Mouse (Mus musculus) midbrain, embryonic 13.5 days (tissue): ENCODE data around the gene Fchsd2. TPM values are rescaled to one million over a fixed set of nuclear protein-coding genes. Genes with fewer than 3 reads are reported as not detected.
A peak's percentile ranks its signal among the peaks of the same experiment; 100 is the strongest.

Source experiments
- ATAC-seq: fragments of 200-750 bp; cut with Nextera tagmentation; 2 replicates; pipeline ENCODE4 v1.8.0; 2017; ENCODE audit warnings: mild to moderate bottlenecking, moderate TSS enrichment, moderate library complexity
- H3K27ac ChIP-seq: fragments of 300-500 bp; sonication (generic); 2 replicates; pipeline ENCODE4 v1.5.1; 2015; ENCODE audit warnings: inconsistent platforms, mild to moderate bottlenecking, moderate library complexity
- H3K27me3 ChIP-seq: fragments of 300-500 bp; sonication (generic); 2 replicates; pipeline ENCODE4 v1.6.1; 2015; ENCODE audit warnings: mild to moderate bottlenecking, inconsistent platforms
- H3K36me3 ChIP-seq: fragments of 300-500 bp; sonication (generic); 2 replicates; pipeline ENCODE4 v1.6.1; 2015; ENCODE audit warnings: mild to moderate bottlenecking, inconsistent platforms
- H3K4me1 ChIP-seq: fragments of 300-500 bp; sonication (generic); replicated peaks from 2 replicates; pipeline ENCODE4 v1.6.1; 2015; ENCODE audit warnings: inconsistent platforms
- H3K4me2 ChIP-seq: fragments of 300-500 bp; sonication (generic); replicated peaks from 2 replicates; pipeline ENCODE4 v1.6.1; 2015; ENCODE audit warnings: moderate library complexity, mild to moderate bottlenecking, inconsistent platforms
- H3K4me3 ChIP-seq: fragments of 300-500 bp; sonication (generic); replicated peaks from 2 replicates; pipeline ENCODE4 v1.5.1; 2015; ENCODE audit warnings: mild to moderate bottlenecking, inconsistent platforms
- H3K9ac ChIP-seq: fragments of 300-500 bp; sonication (generic); replicated peaks from 2 replicates; pipeline ENCODE4 v1.6.1; 2015; ENCODE audit warnings: mild to moderate bottlenecking, inconsistent platforms
- H3K9me3 ChIP-seq: fragments of 300-500 bp; sonication (generic); 2 replicates; pipeline ENCODE4 v1.6.1; 2016; ENCODE audit warnings: mild to moderate bottlenecking, inconsistent platforms
- WGBS: fragments of 180-500 bp; shearing (Covaris S2); methylation state at CpG from one replicate; pipeline ENCODE4 v1.1.7; 2015; 5-methylcytosine and 5-hydroxymethylcytosine counted together
- polyA plus RNA-seq: library from polyadenylated mRNA; unstranded; fragments of >200 nt; fragmentation: Nextera tagmentation; extraction: Ambion mirVana; gene quantifications from 2 replicates; pipeline ENCODE4 v1.2.1, GENCODE M21; 2015

The Fchsd2 gene
- polyA plus RNA-seq, 1 experiment from 2014 or later = 37.5 TPM

DNA sequence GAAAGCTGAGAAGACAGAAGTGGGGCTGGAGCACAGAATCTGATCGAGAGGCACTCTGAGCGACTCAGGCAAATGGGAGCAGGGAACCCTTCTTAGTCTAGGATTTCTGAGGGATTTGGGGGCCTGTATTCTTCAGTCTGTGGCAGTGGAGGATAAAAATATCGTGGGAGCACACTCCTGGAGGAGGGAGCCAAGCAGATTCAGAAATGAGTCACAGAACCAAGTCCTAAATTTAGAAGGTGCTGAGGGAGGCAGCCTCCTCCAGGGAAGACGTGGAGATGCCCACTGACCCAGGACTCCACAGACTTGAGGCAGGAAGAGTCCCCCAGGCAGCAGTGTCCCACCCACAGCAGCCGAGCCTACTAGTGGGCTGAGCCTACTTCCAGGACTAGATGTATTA, 221.7 kb downstream of the Fchsd2 start:
- H3K27ac ChIP-seq = no peak overlapping the region
- H3K4me1 ChIP-seq = peaks cover 3% of the 10 kb centered on the region; the same call in 1 of the 2 replicates
- no peak for ATAC-seq
- H3K9ac ChIP-seq = no peak overlapping the region
- no peak overlapping the region for H3K4me2 ChIP-seq
- 67% methylated on average over 5 of the region's 5 CpGs for WGBS
- peaks cover 13% of the 10 kb centered on the region for H3K27me3 ChIP-seq
- no peaks in the 10 kb centered on the region for H3K36me3 ChIP-seq
- H3K4me3 ChIP-seq = no peak overlapping the region
- no peaks in the 10 kb centered on the region for H3K9me3 ChIP-seq

DNA sequence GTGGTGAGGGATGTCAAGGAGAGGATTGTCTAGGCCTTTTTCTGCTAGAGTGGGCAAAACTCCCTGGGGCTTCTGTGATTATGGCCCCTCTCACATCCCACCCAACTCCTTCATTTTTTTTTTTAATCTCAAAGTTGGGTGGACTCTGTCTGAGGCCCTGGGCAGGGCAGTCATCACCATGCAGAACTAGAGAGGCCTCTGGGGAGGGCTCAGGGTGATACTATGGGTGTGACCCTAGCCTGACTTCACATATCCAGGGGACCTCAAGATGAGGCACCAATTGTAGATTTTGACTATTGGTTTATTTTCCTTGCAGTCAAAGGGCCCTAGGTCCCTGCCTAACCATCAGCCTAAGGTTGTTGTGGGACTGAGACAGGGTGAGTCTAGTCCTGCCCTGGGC, 223.0 kb downstream of the Fchsd2 start:
- Histone ChIP-seq H3K27ac (no peak overlapping the region), H3K4me3 (no peak overlapping the region), H3K4me1 (peaks cover 4% of the 10 kb centered on the region; the same call in 1 of the 2 replicates), H3K36me3 (no peaks in the 10 kb centered on the region), H3K27me3 (peaks cover 24% of the 10 kb centered on the region), H3K9ac (no peak overlapping the region), H3K9me3 (no peaks in the 10 kb centered on the region), H3K4me2 (no peak overlapping the region)
- ATAC-seq = no peak

- 77% methylated on average over 6 of the region's 6 CpGs for WGBS
- no peak overlapping the region for H3K4me3 ChIP-seq
- no peak overlapping the region for H3K9ac ChIP-seq
- peaks cover 9% of the 10 kb centered on the region for H3K4me1 ChIP-seq
- H3K9me3 ChIP-seq = no peaks in the 10 kb centered on the region
- H3K36me3 ChIP-seq = no peaks in the 10 kb centered on the region
- ATAC-seq = no peak
- H3K27me3 ChIP-seq = peaks cover 24% of the 10 kb centered on the region
- H3K27ac ChIP-seq = no peak overlapping the region
- no peak overlapping the region for H3K4me2 ChIP-seq
Measured at GRCm38 (mm10) chr7:101316591-101317001, 223.9 kb downstream of the Fchsd2 start.

DNA sequence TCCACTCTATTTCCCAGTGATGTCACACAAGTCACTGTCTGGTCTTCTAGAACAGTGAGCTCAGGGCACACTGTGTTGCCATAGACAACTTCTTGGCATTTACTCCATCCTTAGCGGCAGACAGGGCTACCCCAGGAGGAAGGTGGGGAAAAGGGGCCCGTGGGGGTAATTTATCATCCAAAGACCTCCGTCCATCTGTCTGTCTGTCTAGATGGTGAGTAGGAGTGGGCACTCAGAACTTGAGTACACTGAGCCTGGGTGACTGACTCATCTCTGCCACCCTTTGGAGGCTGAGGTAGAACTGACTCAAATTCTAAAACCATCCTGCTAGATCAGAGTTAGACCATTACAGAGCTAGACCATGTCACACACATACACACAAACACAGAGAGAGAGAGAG, 224.4 kb downstream of the Fchsd2 start, which contains the start of gene Stard10:
TSS of gene Stard10 (plus strand) at position 73 of the 400 bp plus-strand sequence.
- Histone ChIP-seq H3K4me2 (no peak within 1 kb of the TSS), H3K9ac (no peak within 1 kb of the TSS), H3K27ac (no peak within 1 kb of the TSS), H3K4me1 (peaks cover 13% of the 10 kb centered on the region), H3K36me3 (no peaks in the 10 kb centered on the region), H3K4me3 (no peak within 1 kb of the TSS), H3K27me3 (peaks cover 27% of the 10 kb centered on the region), H3K9me3 (no peaks in the 10 kb centered on the region)
- no peak for ATAC-seq
- WGBS = 81% methylated on average over 3 of the region's 3 CpGs

GRCm38 (mm10) chr7:101318848-101319247, 226.2 kb downstream of the Fchsd2 start:
- Histone ChIP-seq H3K4me3 (no peak overlapping the region), H3K9ac (no peak overlapping the region), H3K27me3 (peaks cover 38% of the 10 kb centered on the region), H3K27ac (no peak overlapping the region), H3K36me3 (no peaks in the 10 kb centered on the region), H3K4me2 (no peak overlapping the region), H3K4me1 (peaks cover 18% of the 10 kb centered on the region), H3K9me3 (no peaks in the 10 kb centered on the region)
- WGBS = 71% methylated on average over 4 of the region's 4 CpGs
- ATAC-seq = no peak

GRCm38 (mm10) chr7:101319796-101320195, 227.1 kb downstream of the Fchsd2 start:
- Histone ChIP-seq H3K4me3 (no peak overlapping the region), H3K9ac (no peak overlapping the region), H3K4me2 (no peak overlapping the region), H3K36me3 (no peaks in the 10 kb centered on the region), H3K27me3 (peaks cover 38% of the 10 kb centered on the region), H3K9me3 (no peaks in the 10 kb centered on the region), H3K4me1 (peaks cover 18% of the 10 kb centered on the region), H3K27ac (no peak overlapping the region)
- 81% methylated on average over 1 of the region's 1 CpGs for WGBS
- no peak for ATAC-seq

GRCm38 (mm10) chr7:101320399-101321217, 227.9 kb downstream of the Fchsd2 start:
- Histone ChIP-seq H3K4me1 (peaks cover 18% of the 10 kb centered on the region), H3K4me2 (peak overlapping the region; percentile 96), H3K36me3 (no peaks in the 10 kb centered on the region), H3K4me3 (peak overlapping the region; percentile 75), H3K27ac (no peak overlapping the region), H3K27me3 (peaks cover 38% of the 10 kb centered on the region), H3K9me3 (no peaks in the 10 kb centered on the region), H3K9ac (peak overlapping the region; percentile 79)
- 4% methylated on average over 29 of the region's 37 CpGs for WGBS
- peak; percentile 82 for ATAC-seq

- ATAC-seq = peak; percentile 73
- Histone ChIP-seq H3K27ac (no peak overlapping the region), H3K4me3 (peak overlapping the region; percentile 75), H3K27me3 (peaks cover 38% of the 10 kb centered on the region), H3K9me3 (no peaks in the 10 kb centered on the region), H3K4me1 (peaks cover 18% of the 10 kb centered on the region), H3K36me3 (no peaks in the 10 kb centered on the region), H3K9ac (peak overlapping the region; percentile 79), H3K4me2 (peak overlapping the region; percentile 96)
- under 1% methylated on average over 60 of the region's 61 CpGs for WGBS
Measured at GRCm38 (mm10) chr7:101321218-101321827, 228.7 kb downstream of the Fchsd2 start.

DNA sequence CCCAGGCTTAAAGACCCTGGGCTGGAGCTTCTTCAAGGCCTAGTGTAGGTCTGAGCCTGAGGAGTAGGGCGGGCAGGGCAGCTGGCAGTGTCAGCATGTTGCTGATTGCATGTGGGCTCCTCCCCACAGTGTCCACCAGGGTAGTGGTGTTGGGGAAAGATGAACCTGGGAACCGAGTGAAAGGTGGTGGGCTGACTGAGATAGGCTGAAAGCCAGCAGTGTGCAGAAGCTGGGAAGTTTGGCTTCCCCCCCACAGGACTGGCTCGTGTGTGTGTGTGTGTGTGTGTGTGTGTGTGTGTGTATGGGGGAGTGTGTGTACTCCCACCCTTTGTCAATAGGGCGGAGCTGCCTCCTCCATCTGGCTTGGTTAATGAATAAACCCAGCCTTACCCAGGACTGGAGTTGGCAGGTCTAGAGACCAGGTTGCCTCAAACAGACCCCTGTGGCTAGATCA, 230.5 kb downstream of the Fchsd2 start:
- H3K4me2 ChIP-seq = no peak overlapping the region
- 78% methylated on average over 4 of the region's 4 CpGs for WGBS
- peaks cover 34% of the 10 kb centered on the region for H3K27me3 ChIP-seq

GRCm38 (mm10) chr7:101324142-101324962, 231.7 kb downstream of the Fchsd2 start:
- Histone ChIP-seq H3K36me3 (no peaks in the 10 kb centered on the region), H3K4me1 (peaks cover 29% of the 10 kb centered on the region), H3K4me2 (no peak overlapping the region), H3K27me3 (peaks cover 28% of the 10 kb centered on the region), H3K4me3 (no peak overlapping the region), H3K9me3 (no peaks in the 10 kb centered on the region), H3K9ac (no peak overlapping the region), H3K27ac (no peak overlapping the region)
- no peak for ATAC-seq
- 75% methylated on average over 6 of the region's 6 CpGs for WGBS

More for the DNA sequence above, 230.5 kb downstream of the Fchsd2 start:
- no peak for ATAC-seq
- Histone ChIP-seq H3K4me3 (no peak overlapping the region), H3K27ac (no peak overlapping the region), H3K36me3 (no peaks in the 10 kb centered on the region), H3K9me3 (no peaks in the 10 kb centered on the region), H3K9ac (no peak overlapping the region), H3K4me1 (peaks cover 19% of the 10 kb centered on the region)

DNA sequence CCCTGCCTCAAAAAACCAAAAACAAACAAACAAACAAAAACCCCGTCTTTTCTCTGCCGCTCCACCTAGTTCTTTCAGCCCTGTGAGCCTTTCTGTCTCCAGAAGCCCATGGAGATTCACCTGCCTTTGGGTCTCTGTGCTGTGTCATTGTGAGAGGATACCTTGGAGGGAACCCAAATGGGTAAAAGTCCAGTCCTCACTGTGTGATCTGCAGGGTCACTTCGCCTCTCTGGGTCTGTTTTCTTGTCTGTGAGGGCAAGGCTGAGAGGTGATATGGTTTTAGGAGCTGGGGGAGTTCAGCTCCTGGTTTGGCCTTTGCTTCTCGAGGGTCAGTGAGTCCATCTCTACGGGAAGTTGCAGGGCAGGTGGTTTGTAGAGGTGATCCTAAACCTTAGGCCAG, 233.3 kb downstream of the Fchsd2 start:
- Histone ChIP-seq H3K27ac (no peak overlapping the region), H3K4me2 (no peak overlapping the region), H3K4me1 (peaks cover 26% of the 10 kb centered on the region), H3K4me3 (no peak overlapping the region), H3K27me3 (peaks cover 17% of the 10 kb centered on the region), H3K36me3 (no peaks in the 10 kb centered on the region), H3K9ac (no peak overlapping the region), H3K9me3 (no peaks in the 10 kb centered on the region)
- no peak for ATAC-seq
- WGBS = 84% methylated on average over 5 of the region's 5 CpGs

GRCm38 (mm10) chr7:101327263-101327662, 234.6 kb downstream of the Fchsd2 start:
- no peak overlapping the region for H3K4me2 ChIP-seq
- WGBS = 70% methylated on average over 5 of the region's 5 CpGs
- peaks cover 11% of the 10 kb centered on the region for H3K27me3 ChIP-seq
- no peak overlapping the region for H3K4me3 ChIP-seq
- no peaks in the 10 kb centered on the region for H3K36me3 ChIP-seq
- no peak overlapping the region for H3K27ac ChIP-seq
- H3K9me3 ChIP-seq = no peaks in the 10 kb centered on the region
- no peak for ATAC-seq
- H3K9ac ChIP-seq = no peak overlapping the region
- peaks cover 19% of the 10 kb centered on the region for H3K4me1 ChIP-seq
